Mouse (Mus musculus) heart, adult 2 months (tissue): ENCODE results near the gene Dscaml1.

Experiments
- CTCF ChIP-seq: fragments of 200-600 bp; IDR thresholded peaks from 2 replicates; pipeline ENCODE4 v1.8.1; 2022; ENCODE audit warnings: antibody characterized with exemption, mild to moderate bottlenecking, moderate library complexity
- EP300 ChIP-seq: fragments of 200-500 bp; IDR thresholded peaks from 2 replicates; pipeline ENCODE4 v1.6.1; 2011; ENCODE audit warnings: low read depth, low read length, control low read depth; ENCODE audit not compliant: insufficient read depth
- POLR2A ChIP-seq: fragments of 200-500 bp; IDR thresholded peaks from 2 replicates; pipeline ENCODE4 v1.6.1; 2011; ENCODE audit warnings: mild to moderate bottlenecking, low read depth, low read length, control low read depth; ENCODE audit not compliant: insufficient read depth

- TF ChIP-seq EP300 (no peak), CTCF (no peak), POLR2A (no peak)
These were observed 165.9 kb downstream of the Dscaml1 start for GRCm38 (mm10) chr9:45592374-45592773.
